Mouse (Mus musculus) small intestine, adult 2 months (tissue): ENCODE data around the gene Dgke. TPM values are rescaled to one million over a fixed set of nuclear protein-coding genes. Genes with fewer than 3 reads are reported as not detected.
A peak's percentile ranks its signal among the peaks of the same experiment; 100 is the strongest.
"Not testable (repeated sequence)": the region's sequence is repeated elsewhere in the genome, so short reads cannot be mapped to it uniquely, and the experiment has no call there.

Source experiments
- H3K27ac ChIP-seq: fragments of 200-500 bp; 2 replicates; pipeline ENCODE4 v1.5.1; 2012; ENCODE audit warnings: low read depth, low read length, control low read depth, inconsistent platforms; ENCODE audit not compliant: insufficient read depth
- H3K27me3 ChIP-seq: fragments of 200-500 bp; 2 replicates; pipeline ENCODE4 v1.6.1; 2012; ENCODE audit warnings: mild to moderate bottlenecking, moderate library complexity, low read length, inconsistent platforms; ENCODE audit not compliant: control insufficient read depth, insufficient read depth
- H3K36me3 ChIP-seq: fragments of 200-500 bp; 2 replicates; pipeline ENCODE4 v1.6.1; 2012; ENCODE audit warnings: mild to moderate bottlenecking, low read length, control low read depth, inconsistent platforms; ENCODE audit not compliant: control insufficient read depth, insufficient read depth
- H3K4me1 ChIP-seq: fragments of 200-500 bp; 2 replicates; pipeline ENCODE4 v1.6.1; 2012; ENCODE audit warnings: low read length, inconsistent platforms, mixed read lengths; ENCODE audit not compliant: control insufficient read depth, insufficient read depth, insufficient read length
- H3K4me3 ChIP-seq: fragments of 200-500 bp; 2 replicates; pipeline ENCODE4 v1.5.1; 2012; ENCODE audit warnings: low read depth, mild to moderate bottlenecking, control low read depth, inconsistent platforms, low read length, moderate library complexity
- CTCF ChIP-seq: fragments of 200-500 bp; IDR thresholded peaks from 2 replicates; pipeline ENCODE4 v1.5.1; 2012; ENCODE audit warnings: low read depth, mild to moderate bottlenecking, control low read depth, inconsistent platforms, low read length, moderate library complexity, mixed read lengths; ENCODE audit not compliant: insufficient replicate concordance, insufficient read length; ENCODE audit errors: extremely low read depth
- POLR2A ChIP-seq: fragments of 200-500 bp; IDR thresholded peaks from 2 replicates; pipeline ENCODE4 v1.6.1; 2012; ENCODE audit warnings: low read depth, mild to moderate bottlenecking, control low read depth, inconsistent platforms, low read length, moderate library complexity
- WGBS: fragments of 180-500 bp; shearing (Covaris S2); methylation state at CpG from one replicate; pipeline ENCODE4 v1.1.7; 2018; 5-methylcytosine and 5-hydroxymethylcytosine counted together
- polyA plus RNA-seq: library from polyadenylated mRNA; depleted of rRNA; stranded (reverse); fragments of >200 nt; gene quantifications from 2 replicates; pipeline ENCODE4 v1.2.3, GENCODE M21; 2012

Dgke gene
- polyA plus RNA-seq, 1 experiment = 3.2 TPM

- H3K36me3 ChIP-seq = no peaks in the 10 kb centered on the region
- TF ChIP-seq POLR2A (no peak), CTCF (no peak)
- H3K27me3 ChIP-seq = no peaks in the 10 kb centered on the region
- no peak overlapping the region for H3K4me3 ChIP-seq
- 0 out of 2 replicates have a peak, but pooled peaks cover 2% of the 10 kb centered on the region for H3K4me1 ChIP-seq
- no peak overlapping the region for H3K27ac ChIP-seq
- 75% methylated on average over 10 of the region's 10 CpGs for WGBS
Observed at GRCm38 (mm10) chr11:89086208-89086809, 19.7 kb upstream of the Dgke start.

- TF ChIP-seq CTCF (no peak), POLR2A (no peak)
- Histone ChIP-seq H3K36me3 (no peaks in the 10 kb centered on the region), H3K27me3 (no peaks in the 10 kb centered on the region), H3K4me1 (no peaks in the 10 kb centered on the region), H3K4me3 (no peak overlapping the region), H3K27ac (no peak overlapping the region)
- 29% methylated on average over 7 of the region's 7 CpGs for WGBS
Observed at GRCm38 (mm10) chr11:89084601-89085000, 18.0 kb upstream of the Dgke start.

DNA sequence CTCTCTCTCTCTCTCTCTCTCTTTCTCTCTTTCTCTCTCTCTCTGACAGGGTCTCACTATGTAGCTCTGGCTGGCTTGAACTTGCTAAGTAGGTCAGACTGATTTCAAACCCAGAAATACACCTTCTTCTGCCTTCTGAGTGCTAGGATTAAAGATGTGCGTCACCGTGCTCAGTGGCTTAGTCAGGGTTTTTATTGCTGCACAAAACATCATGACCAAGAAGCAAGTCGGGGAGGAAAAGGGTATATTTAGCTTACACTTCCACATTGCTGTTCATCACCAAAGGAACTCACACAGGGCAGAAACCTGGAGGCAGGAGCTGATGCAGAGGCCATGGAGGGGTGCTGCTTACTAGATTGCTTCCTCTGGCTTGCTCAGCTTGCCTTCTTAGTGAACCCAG, 16.0 kb upstream of the Dgke start:
- not testable (repeated sequence) for H3K27ac ChIP-seq, H3K4me1 ChIP-seq, H3K27me3 ChIP-seq, H3K36me3 ChIP-seq, H3K4me3 ChIP-seq
- 59% methylated on average over 3 of the region's 3 CpGs for WGBS

DNA sequence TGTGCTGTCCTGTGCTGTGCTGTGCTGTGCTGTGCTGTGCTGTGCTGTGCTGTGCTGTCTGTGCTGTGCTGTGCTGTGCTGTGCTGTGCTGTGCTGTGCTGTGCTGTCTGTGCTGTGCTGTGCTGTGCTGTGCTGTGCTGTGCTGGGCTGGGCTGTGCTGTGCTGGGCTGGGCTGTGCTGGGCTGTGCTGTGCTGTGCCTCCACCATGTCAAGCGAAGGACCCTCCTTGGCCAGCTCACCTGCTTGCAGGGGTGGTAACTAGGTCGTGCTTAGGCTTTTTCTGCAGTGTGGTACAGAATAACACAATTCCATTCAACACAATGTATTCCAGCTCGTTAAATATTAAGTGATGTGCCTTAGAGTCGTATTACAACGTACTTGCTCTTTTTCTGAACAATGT, 15.3 kb upstream of the Dgke start:
- not testable (repeated sequence) for H3K4me1 ChIP-seq, H3K36me3 ChIP-seq, H3K27ac ChIP-seq, H3K27me3 ChIP-seq, H3K4me3 ChIP-seq
- WGBS = 59% methylated on average over 5 of the region's 5 CpGs

DNA sequence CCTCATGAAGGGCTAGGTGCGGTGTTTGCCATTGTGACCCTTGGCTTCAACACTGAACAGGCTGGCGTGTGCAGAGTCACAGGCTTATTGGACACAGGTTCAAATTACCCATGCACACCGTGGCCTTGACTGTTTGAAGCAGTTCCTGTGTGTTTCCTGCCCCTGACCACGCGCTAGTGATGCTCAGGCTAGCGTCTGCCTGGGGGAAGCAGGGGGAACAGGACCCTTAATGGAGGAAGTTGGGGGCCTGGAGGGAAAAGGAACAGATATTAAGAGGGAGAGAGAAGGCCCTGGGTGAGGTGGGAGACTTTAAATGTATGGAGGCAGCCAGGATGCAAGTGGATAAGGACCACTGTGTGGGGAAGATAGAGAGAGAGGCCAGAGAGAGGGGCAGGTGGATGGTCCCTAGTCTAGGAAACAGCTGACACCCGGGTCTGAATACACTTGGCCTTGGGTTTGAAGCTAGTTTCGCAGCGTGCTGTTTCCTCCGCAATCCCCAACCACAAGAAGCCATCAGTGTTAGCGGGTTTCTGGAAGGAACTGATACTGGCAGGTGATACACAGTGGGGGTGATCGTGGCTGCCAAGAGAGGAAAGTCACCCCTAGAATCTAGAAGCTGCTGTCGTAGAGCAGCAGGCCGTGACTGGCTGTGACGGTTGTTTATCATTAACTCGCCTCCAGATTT, 12.5 kb upstream of the Dgke start:
- Histone ChIP-seq H3K4me1 (no peaks in the 10 kb centered on the region), H3K36me3 (no peaks in the 10 kb centered on the region), H3K27ac (peak overlapping the region; percentile 79), H3K4me3 (no peak overlapping the region), H3K27me3 (no peaks in the 10 kb centered on the region)
- 77% methylated on average over 16 of the region's 16 CpGs for WGBS
- TF ChIP-seq CTCF (no peak), POLR2A (no peak)

- Histone ChIP-seq H3K27ac (peak overlapping the region; percentile 19; the same call in 1 of the 2 replicates), H3K36me3 (no peaks in the 10 kb centered on the region), H3K4me1 (no peaks in the 10 kb centered on the region), H3K27me3 (no peaks in the 10 kb centered on the region), H3K4me3 (no peak overlapping the region)
- 84% methylated on average over 3 of the region's 3 CpGs for whole genome bisulfite sequencing
- TF ChIP-seq CTCF (no peak), POLR2A (no peak)
Observed at GRCm38 (mm10) chr11:89078305-89078704, 11.7 kb upstream of the Dgke start.

GRCm38 (mm10) chr11:89077601-89078000, 11.0 kb upstream of the Dgke start:
- 0 out of 2 replicates have a peak overlapping the region, but pooled peaks have one; percentile 19 for H3K27ac ChIP-seq
- 70% methylated on average over 8 of the region's 8 CpGs for WGBS
- no peaks in the 10 kb centered on the region for H3K27me3 ChIP-seq
- H3K4me3 ChIP-seq = no peak overlapping the region
- no peaks in the 10 kb centered on the region for H3K4me1 ChIP-seq
- TF ChIP-seq CTCF (no peak), POLR2A (no peak)
- H3K36me3 ChIP-seq = no peaks in the 10 kb centered on the region

DNA sequence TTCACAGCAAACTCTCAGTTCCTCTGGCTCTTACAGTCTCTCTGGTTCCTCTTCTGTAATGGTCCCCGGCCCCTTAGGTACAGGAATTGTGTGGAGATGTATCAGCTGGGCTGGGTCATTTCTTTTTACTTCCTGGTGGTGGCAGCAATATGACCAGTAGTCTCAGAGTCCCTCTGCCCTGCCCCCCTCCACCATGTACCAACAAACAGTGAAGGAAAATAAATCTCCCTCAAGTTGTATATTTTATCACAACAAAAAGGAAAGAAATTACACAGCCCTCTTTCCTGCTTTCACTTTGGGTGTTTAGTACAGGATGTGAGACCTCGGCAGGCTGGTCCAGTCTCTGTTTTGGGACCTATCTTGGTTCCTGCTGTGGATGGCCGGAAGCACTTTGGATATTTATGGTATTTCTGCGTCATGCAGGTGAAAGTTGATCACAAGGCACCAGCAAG, 9.7 kb upstream of the Dgke start:
- no peak overlapping the region for H3K27ac ChIP-seq
- H3K4me1 ChIP-seq = no peaks in the 10 kb centered on the region

More for the DNA sequence above, 9.7 kb upstream of the Dgke start:
- 49% methylated on average over 4 of the region's 4 CpGs for WGBS
- H3K36me3 ChIP-seq = no peaks in the 10 kb centered on the region
- TF ChIP-seq CTCF (no peak), POLR2A (no peak)
- H3K27me3 ChIP-seq = no peaks in the 10 kb centered on the region
- no peak overlapping the region for H3K4me3 ChIP-seq
